In genomic region chr5:107251751-107252305, GRCm38 (mm10) we compare ENCODE assay signal across 8 mouse cellular contexts. TPM values are rescaled to one million over a fixed set of nuclear protein-coding genes. Genes with fewer than 3 reads are reported as not detected.
DNase-seq lines count a peak whose midpoint lies in the region; ATAC-seq and TF ChIP-seq lines count a peak whose summit lies in the region.

No protein-coding gene starts in this region.

- H3K9ac ChIP-seq in neural tube, embryonic 12.5 days, result no peak overlapping the region
- no peak overlapping the region for H3K9ac ChIP-seq in heart, adult 2 months (ENCODE audit: low read depth, low read length)
- H3K9ac ChIP-seq in limb, embryonic 14.5 days (ENCODE audit: low read depth, low read length, severe bottlenecking), result no peak overlapping the region

- TF ChIP-seq POLR2A in heart, adult 2 months (IDR thresholded peaks at IDR 0.05; ENCODE audit: insufficient read depth, low read depth, low read length), result no peak
- no peak for TF ChIP-seq POLR2A in limb, embryonic 14.5 days (IDR thresholded peaks at IDR 0.05; ENCODE audit: borderline replicate concordance, extremely low read depth, insufficient read depth, insufficient read length)

- TF ChIP-seq CTCF in heart, adult 2 months (IDR thresholded peaks at IDR 0.05), result no peak

- peaks cover 6% of the 10 kb centered on the region for H3K79me2 ChIP-seq in heart, adult 2 months (replicated peaks; ENCODE audit: control insufficient read depth, insufficient read depth, low read length)

- 0 out of 2 replicates have a peak, but pooled peaks cover 12% of the 10 kb centered on the region for H3K9me3 ChIP-seq in neural tube, embryonic 12.5 days
- H3K9me3 ChIP-seq in limb, embryonic 14.5 days (ENCODE audit: control insufficient read depth, low read length), result peaks cover 13% of the 10 kb centered on the region; the same call in 1 of the 2 replicates

- TF ChIP-seq EP300 in heart, adult 2 months (IDR thresholded peaks at IDR 0.05; ENCODE audit: insufficient read depth, low read depth, low read length), result no peak

- H3K4me1 ChIP-seq in neural tube, embryonic 12.5 days, result peaks cover 12% of the 10 kb centered on the region; the same call in 1 of the 2 replicates
- peaks cover 7% of the 10 kb centered on the region; the same call in 1 of the 2 replicates for H3K4me1 ChIP-seq in heart, adult 2 months (ENCODE audit: control insufficient read depth, insufficient read depth, low read length)
- peaks cover 22% of the 10 kb centered on the region for H3K4me1 ChIP-seq in limb, embryonic 14.5 days (ENCODE audit: control insufficient read depth, insufficient read depth, low read length)

- DNase-seq in neural tube, embryonic 10.5 days (ENCODE audit: extremely low spot score, low spot score), result no peak
- peak in 1 of 2 experiments; percentile 62 for DNase-seq in heart, adult 2 months
- peak; percentile 44 to 54 for DNase-seq in kidney, adult 8-10 months
- peak; percentile 37 for DNase-seq in limb, embryonic 14.5 days (ENCODE audit: low spot score)
- peak; percentile 8 for DNase-seq in naive thymus-derived CD4-positive, alpha-beta T cell, adult 2 months (ENCODE audit: low read depth)
- no peak for DNase-seq in yolk sac, embryonic 10.5 days (ENCODE audit: low spot score)

- H3K27ac ChIP-seq in neural tube, embryonic 12.5 days, result no peak overlapping the region
- peak overlapping the region; percentile 29 for H3K27ac ChIP-seq in heart, adult 2 months
- H3K27ac ChIP-seq in limb, embryonic 14.5 days (replicated peaks; ENCODE audit: low read depth, low read length), result no peak overlapping the region

- 11% methylated on average over 3 of the region's 3 CpGs for WGBS in neural tube, embryonic 12.5 days
- WGBS in heart, adult 2 months, result 17% methylated on average over 3 of the region's 3 CpGs
- 19% methylated on average over 3 of the region's 3 CpGs for WGBS in limb, embryonic 14.5 days

- ATAC-seq in neural tube, embryonic 12.5 days (ENCODE audit: low FRiP score, low read depth), result peak; percentile 56; the same call in 1 of the 2 replicates
- ATAC-seq in limb, embryonic 14.5 days (ENCODE audit: low FRiP score, low read depth), result no peak
- ATAC-seq in CD4-positive, CD25-positive, alpha-beta regulatory T cell, adult 4 months, result no peak

- H3K4me2 ChIP-seq in neural tube, embryonic 12.5 days (replicated peaks), result no peak overlapping the region
- no peak overlapping the region for H3K4me2 ChIP-seq in limb, embryonic 14.5 days (replicated peaks; ENCODE audit: low read depth, low read length, severe bottlenecking)

- peaks cover 4% of the 10 kb centered on the region for H3K27me3 ChIP-seq in neural tube, embryonic 12.5 days (replicated peaks)
- H3K27me3 ChIP-seq in heart, adult 2 months (ENCODE audit: control insufficient read depth, insufficient read depth, low read length), result no peaks in the 10 kb centered on the region
- no peaks in the 10 kb centered on the region for H3K27me3 ChIP-seq in limb, embryonic 14.5 days (ENCODE audit: control insufficient read depth, insufficient read depth, low read length)

- no peak overlapping the region for H3K4me3 ChIP-seq in neural tube, embryonic 12.5 days
- H3K4me3 ChIP-seq in heart, adult 2 months, result no peak overlapping the region
- H3K4me3 ChIP-seq in limb, embryonic 14.5 days (replicated peaks; ENCODE audit: low read length), result no peak overlapping the region

- no peaks in the 10 kb centered on the region for H3K36me3 ChIP-seq in neural tube, embryonic 12.5 days
- peaks cover 7% of the 10 kb centered on the region for H3K36me3 ChIP-seq in heart, adult 2 months (ENCODE audit: control insufficient read depth, insufficient read depth, low read length)
- peaks cover 4% of the 10 kb centered on the region; the same call in 1 of the 2 replicates for H3K36me3 ChIP-seq in limb, embryonic 14.5 days (ENCODE audit: control insufficient read depth, insufficient read depth, low read length)

- intact Hi-C loops in heart, adult 2 months (cut with DNase I), result no loop called here

RNA-seq across cellular contexts. Expression of gene Tgfbr3, which starts 37.6 kb away (rescaled TPM):
- polyA plus RNA-seq in neural tube, embryonic 12.5 days (2016; fragmentation: Nextera tagmentation; extraction: Ambion mirVana), result 7.7 and 8.8 TPM in 2 replicates
- 10 to 100 TPM; 41.2 to 47.6 TPM for total RNA-seq in heart, adult 2 months (2021)
- polyA plus RNA-seq in heart, adult 2 months (2012; rRNA removed), result 27.2 and 32.6 TPM in 2 replicates
- 20.7 and 23.2 TPM in 2 replicates for polyA plus RNA-seq in limb, embryonic 14.5 days (2012; rRNA removed)
- polyA plus RNA-seq in limb, embryonic 14.5 days (2014; fragmentation: Nextera tagmentation; extraction: Ambion mirVana), result 29.0 and 29.4 TPM in 2 replicates
- 1 to 10 TPM; 4.4 to 7.8 TPM for polyA plus RNA-seq in CD4-positive, CD25-positive, alpha-beta regulatory T cell, adult 4 months (2017; shearing (Covaris generic))

Comparison
In these comparisons a context has a peak if more than half of its experiments do, and no peak if none do; other contexts are left out.
1. DNase-seq: peak in kidney, adult 8-10 months (2 of 2), limb, embryonic 14.5 days (single experiment) and naive thymus-derived CD4-positive, alpha-beta T cell, adult 2 months (single experiment); none in neural tube, embryonic 10.5 days (single experiment) and yolk sac, embryonic 10.5 days (single experiment).